Mouse (Mus musculus) kidney, adult 2 months (tissue): ENCODE measurements at regions not wholly inside any gene's neighbourhood (a gene's known extent, or its start where the extent isn't known, plus 50 kb on each side); places are given as distances from the start of the nearest gene placed in this dataset.

Experiments
- DNase-seq: peaks from one replicate; pipeline ENCODE4 v3.0.0; 2021
- H3K27ac ChIP-seq: fragments of 200-500 bp; 2 replicates; pipeline ENCODE4 v1.5.1; 2012; ENCODE audit warnings: low read depth, low read length, control low read depth, inconsistent platforms; ENCODE audit not compliant: insufficient read depth
- H3K27me3 ChIP-seq: fragments of 200-500 bp; replicated peaks from 2 replicates; pipeline ENCODE4 v1.6.1; 2012; ENCODE audit warnings: mild to moderate bottlenecking, moderate library complexity, low read length, inconsistent platforms; ENCODE audit not compliant: control insufficient read depth, insufficient read depth
- H3K36me3 ChIP-seq: fragments of 200-500 bp; 2 replicates; pipeline ENCODE4 v1.6.1; 2012; ENCODE audit warnings: mild to moderate bottlenecking, moderate library complexity, low read length, inconsistent platforms; ENCODE audit not compliant: control insufficient read depth, insufficient read depth
- H3K4me1 ChIP-seq: fragments of 200-500 bp; 2 replicates; pipeline ENCODE4 v1.6.1; 2011; ENCODE audit warnings: low read length; ENCODE audit not compliant: control insufficient read depth, insufficient read depth
- H3K4me3 ChIP-seq: fragments of 200-500 bp; 2 replicates; pipeline ENCODE4 v1.5.1; 2011; ENCODE audit warnings: mild to moderate bottlenecking, low read depth, low read length, control low read depth; ENCODE audit not compliant: insufficient read depth
- CTCF ChIP-seq: fragments of 200-500 bp; conservative IDR thresholded peaks from 2 replicates; pipeline ENCODE4 v1.5.1; 2011; ENCODE audit warnings: low read depth, mild to moderate bottlenecking, control low read depth, low read length, moderate library complexity, mixed read lengths; ENCODE audit not compliant: insufficient read depth, insufficient read length
- POLR2A ChIP-seq: fragments of 200-500 bp; IDR thresholded peaks from one replicate; pipeline ENCODE4 v1.6.1; 2011; ENCODE audit warnings: low read depth, low read length, control low read depth
- WGBS: fragments of 180-500 bp; shearing (Covaris S2); methylation state at CpG from one replicate; pipeline ENCODE4 v1.1.7; 2018; 5-methylcytosine and 5-hydroxymethylcytosine counted together

DNA sequence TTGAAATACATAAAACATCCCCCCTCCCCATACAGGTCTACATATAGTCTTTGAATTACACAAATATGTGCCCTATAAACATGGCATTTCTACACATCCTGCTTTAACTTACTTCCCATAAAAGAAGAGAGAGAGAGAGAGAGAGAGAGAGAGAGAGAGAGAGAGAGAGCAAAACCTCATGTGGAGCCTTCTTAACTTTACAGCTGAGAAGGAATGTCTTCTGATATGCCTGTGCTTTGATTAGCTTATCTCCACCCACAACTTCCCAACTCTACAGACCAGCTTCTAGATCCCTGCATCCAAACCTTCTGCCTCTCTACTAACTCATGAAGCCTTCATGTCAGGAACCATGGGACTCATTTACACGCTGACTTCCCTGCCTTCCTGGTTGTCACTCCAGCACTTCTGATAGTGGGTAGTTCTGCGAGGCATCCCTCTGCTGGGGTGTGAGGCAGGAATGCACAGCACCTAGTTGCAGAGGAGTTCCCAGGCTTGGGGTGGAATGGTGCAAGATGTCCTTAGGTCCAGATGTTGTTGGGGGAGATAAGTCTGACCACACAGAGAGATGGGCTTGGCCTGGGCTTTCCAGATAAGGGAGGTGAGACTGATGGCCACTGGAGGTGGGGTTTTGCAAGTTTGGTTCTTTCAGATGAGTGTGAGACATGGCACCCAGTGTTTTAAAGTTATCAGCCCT is 122.4 kb upstream of the Bmp2 start:
- Histone ChIP-seq H3K36me3 (no peaks in the 10 kb centered on the region), H3K27ac (no peak overlapping the region), H3K27me3 (no peaks in the 10 kb centered on the region), H3K4me1 (no peaks in the 10 kb centered on the region), H3K4me3 (no peak overlapping the region)
- DNase-seq: no peak
- WGBS: 88% methylated on average over 2 of the region's 2 CpGs
- TF ChIP-seq CTCF: no peak
- no peak for TF ChIP-seq POLR2A

GRCm38 (mm10) chr2:133430741-133431438 is 121.1 kb upstream of the Bmp2 start:
- WGBS: 44% methylated on average over 4 of the region's 4 CpGs
- Histone ChIP-seq H3K27ac (no peak overlapping the region), H3K4me1 (no peaks in the 10 kb centered on the region), H3K4me3 (no peak overlapping the region), H3K27me3 (no peaks in the 10 kb centered on the region), H3K36me3 (no peaks in the 10 kb centered on the region)
- no peak for TF ChIP-seq POLR2A
- TF ChIP-seq CTCF: no peak; the same call in 1 of the 2 replicates
- DNase-seq: peak; percentile 31

DNA sequence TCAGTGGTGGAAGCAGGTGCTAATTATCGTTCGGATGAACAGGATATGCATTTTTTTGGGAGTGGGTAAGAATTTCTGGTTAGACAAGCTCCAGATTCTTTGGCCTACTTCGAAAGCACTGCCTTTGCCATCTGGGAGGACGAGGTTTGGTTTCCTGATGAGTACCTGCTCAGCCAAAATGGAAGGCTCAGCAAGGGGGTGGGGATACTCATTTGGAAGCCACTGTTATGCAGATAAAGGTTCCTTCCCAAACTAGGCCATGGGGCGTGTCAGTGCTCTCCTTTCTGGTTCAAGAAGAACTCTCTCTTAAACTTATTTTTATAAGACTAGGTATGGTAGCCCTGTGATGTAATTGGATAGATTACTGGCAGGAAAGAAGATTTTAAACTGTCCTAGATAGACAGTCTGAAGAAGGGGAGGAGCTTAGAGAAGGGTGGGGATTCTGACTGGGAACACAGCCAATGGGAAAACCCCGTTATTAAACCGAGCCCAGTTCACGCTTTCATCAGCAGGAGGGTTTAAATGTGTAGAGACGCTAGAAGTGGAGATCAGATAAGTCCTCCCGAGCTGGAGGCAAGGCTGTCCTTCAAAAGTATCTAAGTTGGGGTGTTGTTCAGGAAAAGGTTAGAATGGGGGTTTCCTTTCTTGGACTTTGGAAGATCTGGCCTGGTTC is 119.7 kb upstream of the Bmp2 start:
- 85% methylated on average over 10 of the region's 10 CpGs for WGBS
- H3K36me3 ChIP-seq: no peaks in the 10 kb centered on the region

DNA sequence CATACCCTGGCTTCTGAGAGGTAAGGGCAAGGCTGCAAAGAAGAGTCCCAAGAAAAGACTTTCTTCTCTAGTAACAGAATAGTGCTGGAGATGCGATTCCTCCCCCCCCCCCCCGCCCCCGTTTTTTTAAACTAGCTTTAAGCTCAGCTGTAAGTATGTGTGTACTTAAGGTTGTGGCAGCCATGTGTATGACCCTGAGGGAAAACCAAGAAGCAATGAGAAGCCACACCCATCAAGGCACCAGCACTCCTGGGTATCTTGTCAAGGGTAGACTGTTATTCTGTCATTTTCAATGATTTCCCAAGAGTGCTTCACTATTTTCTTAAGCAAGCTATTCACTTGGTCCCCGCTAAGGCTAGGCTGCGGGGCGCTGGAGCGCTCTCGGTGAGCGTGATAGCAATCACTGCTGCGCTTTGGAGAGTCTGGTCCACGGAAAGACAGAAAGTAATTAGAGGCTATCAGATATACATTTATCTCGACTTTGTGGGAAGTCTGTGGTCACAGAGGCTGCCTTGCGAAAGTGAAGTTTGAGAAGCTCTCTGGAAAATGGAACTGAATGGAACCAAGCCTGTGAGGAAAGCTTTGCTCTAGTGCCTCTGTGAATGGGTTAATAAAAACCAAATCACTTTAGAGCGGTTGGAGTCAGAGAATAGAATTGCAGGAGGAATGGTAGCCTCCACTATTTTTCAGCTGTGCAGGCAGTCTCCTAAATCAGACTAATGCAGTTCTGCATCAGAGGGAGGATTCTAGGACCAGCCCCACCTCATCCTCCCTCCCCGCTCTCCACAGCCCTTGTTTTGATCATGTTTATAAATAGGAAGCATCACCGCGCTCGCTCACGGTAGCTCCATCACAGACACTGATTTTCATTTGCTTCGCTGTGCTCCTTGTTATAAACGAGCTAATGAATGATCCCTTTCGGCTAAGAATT is 114.8 kb upstream of the Bmp2 start:
- Histone ChIP-seq H3K36me3 (no peaks in the 10 kb centered on the region), H3K4me3 (no peak overlapping the region), H3K4me1 (no peaks in the 10 kb centered on the region), H3K27ac (no peak overlapping the region), H3K27me3 (no peaks in the 10 kb centered on the region)
- whole genome bisulfite sequencing: 51% methylated on average over 22 of the region's 22 CpGs
- TF ChIP-seq POLR2A (no peak), CTCF (no peak)
- DNase-seq: no peak

More for the DNA sequence above, 119.7 kb upstream of the Bmp2 start:
- Histone ChIP-seq H3K4me1 (no peaks in the 10 kb centered on the region), H3K27ac (no peak overlapping the region), H3K27me3 (no peaks in the 10 kb centered on the region), H3K4me3 (no peak overlapping the region)
- no peak for DNase-seq
- TF ChIP-seq CTCF: no peak
- no peak for TF ChIP-seq POLR2A

- no peak for TF ChIP-seq CTCF
- no peak for TF ChIP-seq POLR2A
- 66% methylated on average over 4 of the region's 4 CpGs for WGBS
- Histone ChIP-seq H3K4me1 (no peaks in the 10 kb centered on the region), H3K36me3 (no peaks in the 10 kb centered on the region), H3K4me3 (no peak overlapping the region), H3K27ac (no peak overlapping the region), H3K27me3 (no peaks in the 10 kb centered on the region)
- no peak for DNase-seq
These were observed 113.9 kb upstream of the Bmp2 start for GRCm38 (mm10) chr2:133438018-133438417.

DNA sequence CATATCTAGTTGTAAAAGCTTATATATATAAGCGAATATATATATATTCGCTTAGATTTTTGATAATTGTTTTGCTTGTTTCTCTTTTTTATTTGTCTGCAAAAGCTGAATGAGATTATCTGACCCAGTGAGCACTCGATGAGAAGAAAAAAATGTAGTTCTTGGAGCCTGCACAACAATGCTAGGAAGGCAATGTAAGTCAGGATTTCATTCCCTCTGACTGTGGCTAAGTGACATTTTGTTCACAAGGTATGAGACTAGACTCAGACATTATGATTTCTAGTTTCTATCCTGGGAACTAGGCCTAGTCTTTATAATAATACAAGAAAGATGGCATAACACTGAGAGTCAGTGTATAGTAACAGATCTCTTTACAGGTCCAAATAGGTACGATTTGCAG is 108.9 kb upstream of the Bmp2 start:
- TF ChIP-seq CTCF (no peak), POLR2A (no peak)
- no peak overlapping the region for H3K4me3 ChIP-seq
- no peaks in the 10 kb centered on the region for H3K36me3 ChIP-seq
- H3K27me3 ChIP-seq: no peaks in the 10 kb centered on the region
- H3K27ac ChIP-seq: no peak overlapping the region
- no peak for DNase-seq
- H3K4me1 ChIP-seq: no peaks in the 10 kb centered on the region
- WGBS: 86% methylated on average over 4 of the region's 4 CpGs

- peak; percentile 8 for DNase-seq
These were observed 108.5 kb upstream of the Bmp2 start for GRCm38 (mm10) chr2:133443490-133443889.

More at GRCm38 (mm10) chr2:133443490-133443889, 108.5 kb upstream of the Bmp2 start:
- Histone ChIP-seq H3K4me3 (no peak overlapping the region), H3K36me3 (no peaks in the 10 kb centered on the region), H3K27ac (no peak overlapping the region), H3K27me3 (no peaks in the 10 kb centered on the region), H3K4me1 (no peaks in the 10 kb centered on the region)
- 64% methylated on average over 2 of the region's 2 CpGs for WGBS
- TF ChIP-seq POLR2A: no peak
- no peak for TF ChIP-seq CTCF
